Mouse (Mus musculus) erythroblast, embryonic 14.5 days (primary cell): ENCODE measurements around the gene Vps26c. TPM values are rescaled to one million over a fixed set of nuclear protein-coding genes. Genes with fewer than 3 reads are reported as not detected.

Experiments
- H3K27me3 ChIP-seq: 2 replicates; pipeline ENCODE4 v1.6.1; 2012; ENCODE audit warnings: inconsistent platforms; ENCODE audit not compliant: control insufficient read depth
- H3K36me3 ChIP-seq: 2 replicates; pipeline ENCODE4 v1.6.1; 2012; ENCODE audit warnings: mild to moderate bottlenecking, inconsistent platforms; ENCODE audit not compliant: control insufficient read depth
- H3K4me1 ChIP-seq: 2 replicates; pipeline ENCODE4 v1.6.1; 2012; ENCODE audit warnings: inconsistent platforms; ENCODE audit not compliant: control insufficient read depth
- H3K4me3 ChIP-seq: replicated peaks from 2 replicates; pipeline ENCODE3; 2012; ENCODE audit warnings: moderate library complexity, mild to moderate bottlenecking, inconsistent platforms
- H3K9me3 ChIP-seq: 2 replicates; pipeline ENCODE4 v1.6.1; 2012; ENCODE audit warnings: low read length, inconsistent platforms, mixed read lengths; ENCODE audit not compliant: control insufficient read depth
- GATA1 ChIP-seq: IDR thresholded peaks from 2 replicates; pipeline ENCODE4 v1.6.1; 2012; ENCODE audit warnings: low read length, inconsistent platforms, mixed read lengths
- TAL1 ChIP-seq: IDR thresholded peaks from 3 replicates; pipeline ENCODE4 v1.6.1; 2012; ENCODE audit warnings: low read length, inconsistent platforms, mixed read lengths
- polyA plus RNA-seq: library from polyadenylated mRNA; stranded (reverse); fragments of >175 nt; gene quantifications from 2 replicates; pipeline ENCODE4 v1.2.3, GENCODE M21; 2012

The Vps26c gene
- polyA plus RNA-seq, 1 experiment = 0.06 TPM

- Histone ChIP-seq H3K9me3 (peaks cover 11% of the 10 kb centered on the region), H3K27me3 (peaks cover 24% of the 10 kb centered on the region), H3K4me1 (peaks cover 13% of the 10 kb centered on the region), H3K4me3 (no peak overlapping the region), H3K36me3 (no peaks in the 10 kb centered on the region)
- TF ChIP-seq TAL1 = no peak
- TF ChIP-seq GATA1 = no peak
Observed at GRCm38 (mm10) chr16:94556228-94556627, 29.6 kb upstream of the Vps26c start.

- peaks cover 11% of the 10 kb centered on the region for H3K4me1 ChIP-seq
- H3K4me3 ChIP-seq = no peak overlapping the region
- no peaks in the 10 kb centered on the region for H3K36me3 ChIP-seq
- TF ChIP-seq TAL1 = no peak
- TF ChIP-seq GATA1 = no peak
- H3K27me3 ChIP-seq = peaks cover 24% of the 10 kb centered on the region
- H3K9me3 ChIP-seq = peaks cover 11% of the 10 kb centered on the region
Observed at GRCm38 (mm10) chr16:94555346-94555745, 28.7 kb upstream of the Vps26c start.

GRCm38 (mm10) chr16:94551934-94552333 is 25.3 kb upstream of the Vps26c start:
- H3K4me1 ChIP-seq = peaks cover 6% of the 10 kb centered on the region
- TF ChIP-seq TAL1 = no peak
- no peak for TF ChIP-seq GATA1
- H3K4me3 ChIP-seq = no peak overlapping the region
- no peaks in the 10 kb centered on the region for H3K36me3 ChIP-seq
- H3K9me3 ChIP-seq = peaks cover 11% of the 10 kb centered on the region
- H3K27me3 ChIP-seq = no peaks in the 10 kb centered on the region

- Histone ChIP-seq H3K4me3 (no peak overlapping the region), H3K4me1 (peaks cover 6% of the 10 kb centered on the region), H3K9me3 (peaks cover 11% of the 10 kb centered on the region), H3K27me3 (no peaks in the 10 kb centered on the region), H3K36me3 (no peaks in the 10 kb centered on the region)
- TF ChIP-seq GATA1 (no peak), TAL1 (no peak)
Observed at GRCm38 (mm10) chr16:94549813-94550212, 23.2 kb upstream of the Vps26c start.

- no peak overlapping the region for H3K4me3 ChIP-seq
- H3K27me3 ChIP-seq = no peaks in the 10 kb centered on the region
- TF ChIP-seq TAL1 (no peak), GATA1 (no peak)
- H3K9me3 ChIP-seq = no peaks in the 10 kb centered on the region
- H3K4me1 ChIP-seq = no peaks in the 10 kb centered on the region
- H3K36me3 ChIP-seq = no peaks in the 10 kb centered on the region
Observed at GRCm38 (mm10) chr16:94545781-94546562, 19.3 kb upstream of the Vps26c start.

GRCm38 (mm10) chr16:94544540-94545105 is 18.0 kb upstream of the Vps26c start:
- Histone ChIP-seq H3K36me3 (no peaks in the 10 kb centered on the region), H3K9me3 (no peaks in the 10 kb centered on the region), H3K4me3 (no peak overlapping the region), H3K27me3 (no peaks in the 10 kb centered on the region), H3K4me1 (no peaks in the 10 kb centered on the region)
- TF ChIP-seq TAL1 (no peak), GATA1 (no peak)

- H3K4me1 ChIP-seq = no peaks in the 10 kb centered on the region
- no peaks in the 10 kb centered on the region for H3K27me3 ChIP-seq
- H3K9me3 ChIP-seq = no peaks in the 10 kb centered on the region
- no peaks in the 10 kb centered on the region for H3K36me3 ChIP-seq
- no peak for TF ChIP-seq TAL1
- H3K4me3 ChIP-seq = no peak overlapping the region
Observed at GRCm38 (mm10) chr16:94542898-94543297, 16.3 kb upstream of the Vps26c start.

- Histone ChIP-seq H3K27me3 (no peaks in the 10 kb centered on the region), H3K36me3 (no peaks in the 10 kb centered on the region), H3K9me3 (no peaks in the 10 kb centered on the region), H3K4me1 (no peaks in the 10 kb centered on the region), H3K4me3 (no peak overlapping the region)
- TF ChIP-seq GATA1 = no peak
- no peak for TF ChIP-seq TAL1
Observed at GRCm38 (mm10) chr16:94540140-94540539, 13.5 kb upstream of the Vps26c start.

GRCm38 (mm10) chr16:94537159-94537527 is 10.5 kb upstream of the Vps26c start:
- Histone ChIP-seq H3K4me1 (no peaks in the 10 kb centered on the region), H3K9me3 (no peaks in the 10 kb centered on the region), H3K36me3 (no peaks in the 10 kb centered on the region), H3K27me3 (no peaks in the 10 kb centered on the region), H3K4me3 (no peak overlapping the region)
- TF ChIP-seq TAL1 (no peak), GATA1 (no peak)

- H3K4me1 ChIP-seq = no peaks in the 10 kb centered on the region
Observed at GRCm38 (mm10) chr16:94536417-94537158, 10.0 kb upstream of the Vps26c start.

More at GRCm38 (mm10) chr16:94536417-94537158, 10.0 kb upstream of the Vps26c start:
- H3K9me3 ChIP-seq = no peaks in the 10 kb centered on the region
- H3K27me3 ChIP-seq = no peaks in the 10 kb centered on the region
- H3K4me3 ChIP-seq = no peak overlapping the region
- no peaks in the 10 kb centered on the region for H3K36me3 ChIP-seq
- no peak for TF ChIP-seq TAL1
- no peak for TF ChIP-seq GATA1
